Mouse (Mus musculus): Measurements from ENCODE around the gene Rhpn2.

The Rhpn2 gene

DNA sequence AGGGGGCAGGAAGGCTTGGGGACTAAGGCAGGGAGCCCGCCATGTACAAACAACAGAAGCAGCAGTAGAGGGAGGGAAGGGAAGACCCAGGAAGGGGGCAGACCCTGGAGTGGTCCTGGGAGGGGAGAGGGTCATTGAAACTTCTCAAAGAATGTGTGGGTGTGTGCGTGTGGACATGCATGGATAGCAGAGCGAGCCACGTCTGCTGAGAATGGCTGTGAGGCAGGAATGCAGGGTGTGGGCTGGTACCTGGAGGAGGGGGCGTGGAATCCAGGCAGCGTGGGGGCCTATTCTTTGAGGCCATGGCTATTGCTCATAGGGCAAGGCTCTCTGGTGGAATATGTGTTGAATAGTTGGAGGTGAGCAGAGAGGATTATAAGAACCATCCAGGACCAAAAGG lies 54.7 kb downstream of the Rhpn2 start:
- no peak for DNase-seq (ENCODE audit: low spot score)

DNA sequence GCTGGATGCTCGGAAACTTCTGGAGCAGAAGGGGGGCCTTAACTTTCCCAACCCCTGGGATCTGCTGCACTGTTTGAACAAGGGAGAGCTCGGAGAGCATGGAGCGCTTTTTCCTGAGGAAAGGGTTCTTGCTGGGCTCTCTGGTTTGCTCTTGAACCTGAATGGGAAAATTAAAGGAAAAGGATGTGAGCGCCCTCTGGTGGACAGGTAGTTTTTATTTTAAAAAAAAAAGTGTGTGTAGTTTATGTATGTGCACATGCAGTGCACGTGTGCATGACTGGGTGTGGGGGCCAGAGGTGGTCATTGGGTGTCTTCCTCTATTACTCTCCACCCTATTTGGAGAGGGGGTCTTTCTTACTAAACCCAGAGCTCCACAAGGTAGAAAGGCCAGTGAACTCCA lies 59.0 kb downstream of the Rhpn2 start:
- DNase-seq (ENCODE audit: low spot score): no peak

DNA sequence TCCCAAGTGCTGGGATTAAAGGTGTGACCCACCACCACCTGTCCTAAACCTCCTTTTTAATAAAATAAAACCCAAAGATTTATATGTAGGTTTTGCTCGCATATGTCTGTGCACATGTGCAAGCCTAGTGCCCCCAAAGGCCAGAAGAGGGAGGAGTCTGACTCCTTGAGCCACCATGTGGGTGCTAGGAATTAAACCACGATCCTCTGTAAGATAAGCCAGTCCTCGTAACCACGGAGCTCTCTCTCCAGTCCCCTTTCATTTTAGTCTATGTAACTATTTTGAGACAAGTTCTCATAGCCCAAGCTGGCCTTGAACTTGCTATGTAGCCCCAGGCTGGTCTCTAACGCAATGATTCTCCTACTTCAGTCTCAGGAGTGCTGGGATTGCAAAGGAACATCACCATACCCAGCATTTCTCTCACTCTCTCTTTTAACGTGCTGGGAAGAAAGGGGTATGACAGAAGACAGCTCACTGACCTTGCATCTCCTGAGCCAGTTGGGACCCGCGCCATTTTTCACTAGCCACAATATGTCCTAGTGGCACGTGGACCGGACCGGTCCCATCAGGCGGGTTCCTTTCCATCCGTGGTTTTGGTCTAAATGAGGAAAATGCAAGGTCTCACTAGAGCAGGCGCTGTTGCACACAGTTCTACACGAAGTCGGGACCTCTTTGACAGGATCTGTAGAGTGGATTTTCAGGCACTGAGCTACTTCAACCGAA lies 61.9 kb downstream of the Rhpn2 start:
- no peak for DNase-seq (ENCODE audit: low spot score)

DNA sequence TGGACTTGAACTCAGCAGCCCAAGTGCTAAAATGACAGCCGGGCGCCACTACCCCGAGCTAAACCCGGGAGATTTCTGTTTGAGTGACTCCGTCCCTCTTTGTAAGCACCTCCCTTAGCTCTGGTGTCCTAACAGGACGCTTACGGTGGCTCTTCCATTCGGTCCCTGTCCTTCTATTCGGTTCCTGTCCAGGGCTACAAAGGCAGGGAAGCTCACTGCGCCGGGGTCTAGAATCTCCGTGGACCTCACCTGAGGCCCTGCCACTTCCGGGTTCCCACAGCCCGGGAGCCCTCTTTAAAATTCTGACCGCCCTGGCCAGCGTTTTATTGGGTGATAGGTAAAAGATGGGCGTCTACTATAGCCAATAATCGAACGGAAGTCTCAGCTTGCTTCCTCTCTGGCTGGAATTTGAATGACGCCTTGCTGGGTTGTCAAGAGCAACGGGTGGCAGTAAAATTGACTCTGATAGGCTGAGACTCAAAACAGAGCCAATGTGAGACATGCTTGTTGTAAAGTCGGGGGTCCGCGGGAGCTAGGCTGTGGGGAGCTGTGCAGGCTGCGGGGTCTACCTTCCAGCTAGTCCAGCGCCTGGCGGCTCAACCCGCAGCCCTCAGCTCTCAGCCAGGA lies 62.7 kb downstream of the Rhpn2 start, which contains the start of the genes Faap24 and Cep89:
TSS of gene Faap24 (minus strand) at position 295 of the 627 bp plus-strand sequence.
TSS of gene Cep89 (plus strand) at position 494 of the 627 bp plus-strand sequence.
- peak; percentile 90 for DNase-seq (ENCODE audit: low spot score)

DNA sequence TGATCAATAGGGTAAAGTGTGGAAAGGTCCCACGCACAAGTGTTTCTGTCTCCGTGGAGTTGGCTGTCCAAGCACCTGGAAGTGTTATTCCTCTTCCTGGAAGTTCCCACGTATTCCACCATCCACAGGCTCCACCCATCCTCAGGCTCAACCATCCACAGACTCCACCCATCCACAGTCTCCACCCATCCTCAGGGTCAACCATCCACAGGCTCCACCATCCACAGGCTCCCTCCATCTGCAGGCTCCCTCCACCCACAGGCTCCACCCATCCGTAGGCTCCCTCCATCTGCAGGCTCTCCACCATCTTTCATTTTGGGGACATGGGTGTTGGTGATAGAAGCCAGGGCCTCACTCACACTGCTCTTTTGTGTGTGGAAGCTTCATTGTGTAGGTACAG lies 67.2 kb downstream of the Rhpn2 start:
- no peak for DNase-seq (ENCODE audit: low spot score)

DNA sequence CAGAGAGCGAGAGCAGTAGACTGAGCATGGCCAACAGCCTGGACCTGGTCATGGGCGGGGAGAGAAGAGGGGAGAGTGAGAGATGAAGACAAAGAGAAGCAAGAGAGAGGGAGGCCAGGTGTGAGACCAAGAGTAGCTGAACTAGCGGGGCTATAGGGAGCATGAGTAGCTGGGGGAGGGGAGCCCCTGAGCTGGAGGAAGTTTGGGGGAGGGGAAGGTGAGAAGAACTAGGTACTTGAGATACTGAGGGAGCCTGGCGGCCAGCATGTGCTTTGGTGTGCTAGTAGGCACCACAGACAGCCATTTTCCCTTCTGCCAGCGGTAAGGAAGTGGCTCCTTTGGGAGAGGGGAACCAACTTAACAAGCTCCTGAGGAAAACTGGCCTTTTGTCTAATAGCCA lies 81.3 kb downstream of the Rhpn2 start:
- DNase-seq (ENCODE audit: low spot score): no peak

DNA sequence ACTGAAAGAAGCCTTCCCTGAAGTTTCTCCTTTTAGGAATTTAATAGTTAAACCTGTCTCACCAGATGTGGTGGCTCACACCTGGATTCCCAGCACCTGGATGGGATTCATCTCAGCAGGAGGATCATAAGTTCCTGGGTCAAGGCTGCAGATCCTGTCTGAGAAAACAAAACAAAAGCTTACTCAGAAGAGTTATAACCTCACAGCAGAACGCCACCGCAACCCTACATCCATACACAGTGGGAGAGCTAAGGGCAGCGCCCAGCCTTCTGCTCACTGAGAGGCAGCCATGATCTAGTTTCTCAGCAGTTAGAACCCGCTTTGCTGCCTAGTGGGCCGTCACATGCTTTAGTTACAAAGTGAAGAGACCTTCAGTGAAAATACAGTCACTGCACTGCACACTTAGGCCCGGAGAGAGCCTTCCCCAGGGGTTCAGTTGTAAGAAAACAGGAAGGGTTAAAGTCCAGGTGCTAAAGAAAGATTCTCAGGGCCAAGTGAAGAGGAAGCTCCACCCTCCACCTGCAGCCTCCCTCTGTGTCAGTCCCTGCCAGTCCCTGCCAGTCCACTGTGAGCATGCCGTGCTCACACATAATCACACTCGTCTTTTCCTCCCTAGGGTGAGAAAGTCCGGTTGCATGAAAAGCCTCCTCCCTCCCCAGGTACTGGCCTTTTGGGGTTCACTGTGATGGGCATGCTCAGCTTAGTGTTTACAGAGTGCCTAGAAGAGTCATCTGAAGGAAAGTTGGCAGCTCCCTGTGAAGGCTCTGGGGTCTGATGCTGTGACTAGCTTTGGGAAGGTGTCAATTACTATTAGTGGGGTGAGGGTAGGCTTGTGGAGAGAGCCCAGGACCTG lies 82.1 kb downstream of the Rhpn2 start:
- no peak for DNase-seq (ENCODE audit: low spot score)

DNA sequence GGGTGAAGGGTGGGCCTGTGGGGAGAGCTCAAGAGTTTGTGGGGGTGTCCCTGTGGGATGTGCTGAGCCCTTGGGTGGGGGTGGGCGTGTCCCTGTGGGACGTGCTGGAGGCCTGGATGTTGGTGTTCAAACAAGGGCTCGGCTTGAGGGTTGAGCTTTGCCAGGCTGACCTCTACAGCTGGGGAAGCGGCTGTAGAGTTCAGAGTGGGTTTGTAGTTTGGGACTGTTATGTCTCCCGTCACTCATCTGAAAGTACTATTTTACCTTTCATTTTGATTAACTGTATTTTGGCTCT lies 82.6 kb downstream of the Rhpn2 start:
- no peak for DNase-seq (ENCODE audit: low spot score)

DNA sequence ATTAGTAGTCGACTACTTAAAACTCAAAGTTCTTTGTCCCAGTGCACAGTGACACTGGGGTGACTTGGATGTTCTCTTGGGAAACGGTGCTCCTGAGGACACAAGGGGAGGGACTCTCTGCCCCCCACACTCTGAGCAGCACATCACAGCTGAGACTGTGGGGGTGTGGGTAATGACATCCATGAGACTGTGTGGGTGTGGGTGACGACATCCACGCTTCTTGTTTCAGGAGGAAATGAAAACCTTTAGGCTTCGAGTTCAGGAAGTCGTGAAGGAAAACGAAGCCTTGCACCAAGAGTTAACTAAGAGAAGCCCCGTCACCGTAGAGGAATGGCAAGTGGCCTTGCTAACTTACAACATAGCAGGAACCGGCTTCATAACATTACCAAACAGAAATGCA lies 89.1 kb downstream of the Rhpn2 start:
- no peak for DNase-seq (ENCODE audit: low spot score)

DNA sequence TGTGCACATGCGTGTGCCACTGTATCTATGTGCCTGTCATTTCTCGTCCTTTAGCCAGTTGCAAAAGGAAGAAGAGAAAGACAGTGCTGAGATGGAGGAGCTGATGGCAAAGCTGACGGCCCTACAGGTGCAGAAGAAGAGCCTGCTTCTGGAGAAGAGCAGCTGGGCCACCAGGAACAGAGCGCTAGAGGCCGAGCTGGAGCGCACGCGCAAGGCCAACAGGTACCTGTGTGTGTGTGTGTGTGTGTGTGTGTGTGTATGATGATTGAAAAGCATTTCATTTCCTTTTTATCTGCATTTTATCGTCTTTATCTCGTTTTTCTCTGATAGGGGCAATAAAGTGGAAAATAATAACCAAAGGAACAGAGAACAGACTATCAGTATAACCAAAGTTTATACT lies 94.2 kb downstream of the Rhpn2 start:
- DNase-seq (ENCODE audit: low spot score): no peak

DNA sequence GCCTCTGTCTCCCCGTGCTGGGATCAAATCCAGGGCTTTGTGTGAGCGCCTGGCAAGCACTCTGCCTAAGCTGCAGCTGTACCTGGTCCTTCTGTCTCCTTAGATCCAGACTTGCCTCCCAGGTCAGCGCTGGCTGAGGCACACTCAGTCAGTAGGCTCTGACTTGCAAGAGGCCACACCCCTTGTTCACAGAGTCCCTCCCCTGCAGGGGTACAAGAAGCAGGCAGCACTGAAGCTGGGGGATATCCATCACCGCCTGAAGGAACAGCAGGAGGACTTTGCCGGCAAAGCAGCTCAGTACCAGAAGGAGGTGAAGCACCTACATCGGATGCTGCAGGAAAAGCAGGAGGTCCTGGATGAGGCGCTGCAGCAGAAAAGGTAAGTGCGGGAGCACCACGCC lies 101.3 kb downstream of the Rhpn2 start:
- DNase-seq (ENCODE audit: low spot score): no peak
